Mouse (Mus musculus): Measurements from ENCODE around the gene Myh10. TPM values are rescaled to one million over a fixed set of nuclear protein-coding genes. Genes with fewer than 3 reads are reported as not detected.
"Not testable (repeated sequence)": the region's sequence is repeated elsewhere in the genome, so short reads cannot be mapped to it uniquely, and the experiment has no call there.

The Myh10 gene
- total RNA-seq, 2 experiments from 2014 or later, result 248 to 255 TPM

DNA sequence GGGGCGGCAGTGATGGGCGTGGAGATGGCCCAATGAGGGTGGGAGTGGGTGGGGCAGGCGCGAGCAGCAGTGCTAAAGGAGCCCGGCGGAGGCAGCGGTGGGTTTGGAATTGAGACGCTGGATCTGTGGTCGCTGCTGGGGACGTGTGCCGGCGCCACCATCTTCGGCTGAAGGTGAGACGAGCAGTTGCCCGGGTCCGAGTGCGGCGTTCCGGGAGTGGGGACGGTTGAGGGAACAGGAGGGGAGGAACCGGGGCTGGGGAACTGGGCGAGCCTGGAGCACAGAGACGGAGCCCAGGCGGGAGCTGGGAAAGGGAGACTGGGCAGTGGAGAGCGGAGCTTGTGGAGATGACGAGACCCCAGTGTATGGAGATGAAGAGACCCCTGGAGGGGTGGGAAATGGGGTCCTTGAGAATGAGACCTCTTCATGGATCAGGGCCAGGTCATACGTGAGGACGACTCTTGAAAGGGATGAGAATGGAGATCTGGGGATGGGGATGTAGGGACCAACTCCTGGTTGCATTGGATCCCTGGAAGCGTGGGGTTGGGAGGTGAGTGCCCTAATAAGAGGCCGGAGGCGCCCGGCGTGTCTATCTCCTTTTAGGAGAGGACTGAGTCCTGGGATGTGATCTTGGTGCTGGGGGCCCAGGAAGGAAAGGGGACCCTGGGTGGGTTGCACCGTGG lies 792 bp downstream of the Myh10 start:
- intact Hi-C loops (cut with DNase I), result loop anchor here (5.0 to 10.0 kb wide), 3 partner anchors 110 to 207 kb away; no protein-coding TSS in a partner anchor
- peak; percentile 26 for DNase-seq

DNA sequence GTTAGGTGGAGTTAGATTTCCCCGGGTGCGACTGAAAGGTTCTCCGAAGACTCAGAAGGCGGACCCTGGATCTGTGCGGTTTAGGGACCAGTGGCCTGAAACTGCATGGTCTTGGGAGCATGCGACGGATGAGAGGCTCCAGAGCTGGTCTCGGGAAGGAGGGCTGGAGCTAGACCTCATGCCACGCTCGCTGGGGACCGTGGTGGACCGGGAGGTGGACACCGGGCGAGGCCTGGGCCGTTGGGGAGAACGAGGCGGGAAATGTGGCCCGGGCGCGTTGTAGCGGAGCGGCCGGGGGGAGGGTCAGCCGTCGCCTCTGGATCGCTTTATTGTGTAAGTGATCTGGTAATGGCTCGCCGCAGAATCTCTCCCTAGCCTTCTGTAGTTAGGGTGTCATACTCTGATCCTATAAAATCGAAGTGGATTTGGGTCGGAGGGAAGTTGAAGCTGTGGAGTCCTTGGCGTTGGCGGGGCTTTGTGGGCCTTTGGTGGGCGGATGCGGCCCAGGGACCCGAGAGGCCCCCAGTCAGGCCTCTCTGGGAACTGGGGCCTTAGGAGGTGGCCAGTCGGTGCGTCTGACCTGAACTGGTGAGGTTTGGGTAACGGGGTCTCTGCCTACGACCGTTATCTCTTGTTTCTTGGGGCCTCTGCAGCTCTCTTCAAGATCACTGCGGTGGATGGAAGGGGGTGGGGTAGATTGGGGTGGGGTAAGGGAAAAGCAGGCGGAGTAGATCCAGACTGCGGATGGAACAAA lies 1.5 kb downstream of the Myh10 start:
- peak; percentile 53 for DNase-seq
- intact Hi-C loops (cut with DNase I), result loop anchor here (5.0 to 10.0 kb wide), 3 partner anchors 111 to 208 kb away; no protein-coding TSS in a partner anchor

DNA sequence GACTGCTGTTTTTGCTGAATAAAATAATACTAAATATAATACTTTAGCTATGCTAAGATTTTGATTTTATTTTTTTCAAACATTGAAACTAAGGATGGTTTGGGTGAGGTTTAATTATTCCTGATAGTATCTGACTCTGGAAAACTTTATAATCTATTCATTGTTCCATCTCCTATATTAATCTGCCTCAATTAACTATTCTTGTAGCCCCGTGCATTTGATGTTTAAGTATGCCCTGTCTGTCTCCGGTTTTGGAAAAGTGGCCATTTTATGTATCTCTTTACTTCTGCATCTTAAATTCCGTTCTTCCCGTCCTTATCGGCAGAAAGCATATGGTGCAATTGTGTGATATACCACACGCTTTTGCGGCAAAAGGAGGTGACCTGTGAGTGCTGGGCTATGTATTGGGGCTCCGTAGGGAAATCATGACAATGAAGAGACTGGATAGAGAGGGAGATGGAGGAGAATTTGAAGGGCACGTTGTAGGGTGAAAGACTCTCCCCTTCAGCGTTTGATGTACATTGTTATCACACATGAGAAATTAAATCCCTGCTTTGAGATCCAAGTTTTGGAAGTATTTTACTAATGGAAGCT lies 2.2 kb downstream of the Myh10 start:
- DNase-seq, result no peak
- intact Hi-C loops (cut with DNase I), result loop anchor here (5.0 to 10.0 kb wide), 3 partner anchors 111 to 209 kb away; no protein-coding TSS in a partner anchor

DNA sequence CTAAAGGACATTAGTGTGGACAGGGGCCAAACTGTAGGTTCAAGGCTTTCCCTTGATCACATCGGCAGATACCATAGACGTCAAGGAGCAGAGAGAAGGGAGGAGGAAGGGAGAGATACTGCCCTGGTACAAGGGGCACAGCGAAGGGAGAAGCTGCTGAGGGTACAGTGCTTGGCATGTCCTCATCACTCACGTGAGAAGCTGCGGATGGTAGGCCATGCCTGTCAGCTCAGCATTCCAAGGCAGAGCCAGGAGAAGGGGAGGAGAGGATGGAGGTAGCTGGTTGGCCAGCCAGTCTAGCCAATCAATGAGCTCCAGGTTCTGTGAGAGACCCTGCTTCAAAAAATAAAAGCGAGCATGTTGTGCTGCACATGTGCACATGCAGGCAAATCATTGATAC lies 11.0 kb downstream of the Myh10 start:
- DNase-seq, result no peak
- intact Hi-C loops (cut with DNase I), result no loop called here

DNA sequence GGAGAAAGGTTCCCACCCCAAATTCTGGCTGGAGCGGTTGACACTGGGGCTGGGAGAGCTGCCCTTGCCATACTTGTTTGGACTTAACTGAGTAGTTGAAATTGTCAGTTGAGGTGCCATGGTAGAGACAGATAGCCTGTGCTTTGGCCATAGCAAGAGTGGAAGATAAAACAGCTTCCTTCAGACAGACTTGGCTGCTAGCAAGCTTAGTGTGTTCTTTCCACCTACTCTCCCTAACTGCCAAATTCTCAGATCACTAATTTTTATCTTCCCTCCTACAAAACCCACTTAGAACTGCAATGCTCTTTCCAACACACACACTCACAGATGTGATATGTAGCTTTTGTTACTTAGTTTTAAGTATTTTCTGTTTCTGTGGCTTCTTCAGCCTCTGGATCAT lies 12.0 kb downstream of the Myh10 start:
- intact Hi-C loops (cut with DNase I), result no loop called here
- no peak for DNase-seq

DNA sequence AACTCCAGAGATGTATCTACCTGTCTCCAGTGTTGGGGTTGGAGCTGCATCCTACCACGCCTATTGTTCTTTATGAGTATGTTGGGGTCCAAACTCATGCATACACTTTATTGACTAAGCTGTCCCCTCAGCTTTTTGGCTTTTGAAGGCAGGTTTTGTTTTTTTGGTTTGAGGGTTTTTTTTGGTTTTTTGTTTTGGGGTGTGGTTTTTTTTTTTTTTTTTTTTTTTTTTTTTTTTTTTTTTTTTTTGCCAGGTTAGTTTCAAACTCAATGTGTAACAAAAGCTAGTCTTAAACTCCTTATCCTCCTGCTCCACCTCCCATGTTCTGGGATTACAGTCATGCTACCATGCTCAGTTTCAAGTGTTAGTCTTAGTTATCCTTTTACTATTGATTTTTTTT lies 12.9 kb downstream of the Myh10 start:
- intact Hi-C loops (cut with DNase I), result no loop called here
- no peak for DNase-seq

DNA sequence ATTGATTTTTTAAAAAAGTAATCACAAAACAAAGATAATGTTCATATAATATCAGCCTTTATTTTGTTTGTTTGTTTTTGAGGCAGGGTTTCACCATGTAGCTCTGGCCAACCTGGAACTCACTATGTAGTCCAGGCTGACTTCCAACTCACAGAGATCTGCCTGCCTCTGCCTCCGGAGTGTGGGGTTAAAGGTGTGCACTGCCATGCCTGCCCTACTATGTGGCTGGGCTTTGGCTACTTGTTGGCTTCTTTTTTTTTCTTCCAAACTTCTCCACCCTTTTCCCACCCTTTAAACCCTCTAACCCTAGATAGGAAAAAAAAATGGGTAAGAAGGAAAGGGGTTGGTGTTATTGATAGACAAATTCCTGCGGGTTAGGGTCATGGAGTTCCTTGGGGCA lies 13.5 kb downstream of the Myh10 start:
- intact Hi-C loops (cut with DNase I), result no loop called here
- DNase-seq, result no peak

DNA sequence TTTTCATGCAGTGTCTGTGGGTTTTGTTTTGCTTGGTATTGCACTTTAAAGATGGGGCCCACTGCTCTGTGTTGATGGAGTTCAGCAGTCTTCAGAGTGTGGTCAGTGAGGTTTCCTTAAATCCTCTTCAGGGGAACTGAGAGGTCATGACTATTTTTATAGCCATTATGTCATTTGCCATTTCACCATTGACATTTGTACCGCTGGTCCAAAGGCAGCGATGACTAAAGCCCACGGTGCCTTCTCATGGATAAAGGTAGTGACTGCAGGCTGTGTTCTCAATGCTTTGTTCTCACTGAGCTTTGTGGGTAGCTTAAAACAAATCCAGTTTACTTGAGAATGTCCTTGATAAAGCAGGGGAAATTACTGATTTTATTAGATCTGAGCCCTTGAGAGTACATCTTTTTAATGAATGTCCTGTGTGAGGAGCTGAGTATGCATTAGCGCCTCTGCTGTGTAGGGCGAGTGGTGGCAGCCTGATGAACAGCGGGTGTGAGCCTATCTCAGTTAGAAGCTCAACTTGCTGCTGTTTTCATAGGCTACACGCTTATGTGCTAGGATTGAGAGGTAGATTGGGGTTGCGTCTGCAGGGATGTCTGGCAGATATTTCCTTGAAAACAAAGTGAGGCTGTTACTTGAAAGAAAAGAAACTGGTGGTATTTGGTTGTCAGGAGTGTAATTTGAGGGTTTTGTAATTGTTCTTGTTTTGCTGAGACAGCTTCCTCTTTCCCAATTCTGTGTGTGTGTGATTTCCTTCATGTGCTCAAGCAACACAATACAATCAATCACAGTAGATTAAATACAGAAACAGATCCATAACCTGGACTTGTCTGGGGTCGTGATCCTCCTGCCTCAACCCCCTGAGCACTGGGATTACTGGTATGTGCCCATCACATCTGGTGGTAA lies 15.4 kb downstream of the Myh10 start:
- DNase-seq, result no peak
- intact Hi-C loops (cut with DNase I), result no loop called here

DNA sequence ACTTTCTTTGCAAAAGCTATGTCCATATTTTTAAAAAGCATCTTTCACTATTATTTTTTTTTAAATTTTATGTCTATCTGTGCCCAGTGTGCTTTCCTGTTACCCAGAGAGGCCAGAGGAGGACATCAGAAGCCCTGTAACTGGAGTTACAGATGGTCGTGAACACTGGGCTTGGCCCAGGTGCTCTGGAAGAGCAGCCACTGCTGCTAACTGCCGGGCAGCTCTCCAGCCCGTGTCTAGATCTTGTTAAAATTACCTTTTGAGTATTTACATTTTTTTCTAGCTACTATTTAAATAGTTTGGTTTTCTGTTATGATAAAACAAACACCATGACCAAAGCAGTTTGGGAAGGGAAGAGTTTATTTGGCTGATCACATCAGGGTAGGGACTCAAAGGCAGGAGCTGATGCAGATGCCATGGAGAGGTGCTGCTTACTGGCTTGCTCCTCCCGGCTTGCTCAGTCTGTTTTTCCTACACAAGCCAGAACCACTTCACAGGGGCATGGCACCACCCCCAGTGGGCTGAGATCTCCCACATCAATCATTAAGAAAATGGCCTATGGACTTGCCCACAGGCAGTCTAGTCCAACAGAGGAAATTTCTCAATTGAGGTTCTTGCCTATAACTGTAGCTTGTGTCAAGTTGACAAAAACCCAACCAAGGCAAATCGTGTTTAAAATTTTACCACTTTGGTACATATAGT lies 16.7 kb downstream of the Myh10 start:
- no peak for DNase-seq
- intact Hi-C loops (cut with DNase I), result no loop called here

DNA sequence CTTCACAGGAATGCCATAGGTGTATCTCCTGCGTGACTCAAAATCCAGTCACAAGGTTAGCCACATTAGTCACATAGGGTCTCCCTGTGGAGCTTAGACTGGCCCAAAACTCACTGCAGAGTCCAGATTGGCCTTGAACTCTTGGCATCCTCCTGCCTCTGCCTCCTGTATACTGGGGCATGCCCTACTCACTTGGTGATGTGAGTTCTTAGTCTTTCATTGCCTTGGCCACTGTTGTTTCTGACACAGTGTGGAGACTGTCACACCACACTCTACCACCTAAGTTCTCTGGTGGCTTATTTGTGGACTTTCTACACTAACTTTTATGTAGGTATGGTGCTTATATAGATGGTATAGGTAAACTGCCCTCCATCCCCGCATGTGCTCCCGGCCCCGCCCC lies 24.8 kb downstream of the Myh10 start:
- DNase-seq, result no peak
- intact Hi-C loops (cut with DNase I), result no loop called here

DNA sequence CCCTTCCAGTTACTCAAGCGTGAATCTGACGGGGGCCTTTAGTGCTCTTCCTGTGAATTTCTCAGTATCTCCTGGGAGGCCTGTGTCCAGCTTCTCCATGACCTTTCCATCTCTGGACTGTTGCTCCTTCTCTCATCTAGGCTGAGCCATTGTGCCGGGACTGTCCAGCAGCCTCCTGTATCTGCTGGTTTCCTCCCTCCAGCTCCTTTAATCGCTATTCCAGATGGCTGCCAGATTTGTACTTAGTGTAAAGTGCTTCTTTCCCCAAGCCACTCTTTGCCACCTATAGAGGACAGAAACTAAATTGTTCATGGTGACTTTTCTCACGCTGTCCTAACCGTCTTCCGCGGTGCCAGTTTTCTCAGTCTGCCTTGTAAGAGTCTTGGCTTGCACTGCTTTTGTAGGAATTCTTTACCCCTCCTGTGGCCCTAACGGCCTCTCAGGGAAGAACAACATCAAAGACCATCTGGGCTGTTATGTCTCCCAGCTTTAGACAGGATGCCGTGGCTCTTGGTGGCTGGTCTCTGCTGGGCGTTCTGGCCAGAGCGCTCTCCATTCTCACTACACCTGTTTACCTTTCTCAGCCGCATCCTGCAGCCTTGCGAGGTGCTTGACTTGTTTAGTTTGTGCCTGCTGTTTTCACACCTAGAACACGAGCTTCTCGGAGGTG lies 25.9 kb downstream of the Myh10 start:
- intact Hi-C loops (cut with DNase I), result no loop called here
- DNase-seq, result no peak

DNA sequence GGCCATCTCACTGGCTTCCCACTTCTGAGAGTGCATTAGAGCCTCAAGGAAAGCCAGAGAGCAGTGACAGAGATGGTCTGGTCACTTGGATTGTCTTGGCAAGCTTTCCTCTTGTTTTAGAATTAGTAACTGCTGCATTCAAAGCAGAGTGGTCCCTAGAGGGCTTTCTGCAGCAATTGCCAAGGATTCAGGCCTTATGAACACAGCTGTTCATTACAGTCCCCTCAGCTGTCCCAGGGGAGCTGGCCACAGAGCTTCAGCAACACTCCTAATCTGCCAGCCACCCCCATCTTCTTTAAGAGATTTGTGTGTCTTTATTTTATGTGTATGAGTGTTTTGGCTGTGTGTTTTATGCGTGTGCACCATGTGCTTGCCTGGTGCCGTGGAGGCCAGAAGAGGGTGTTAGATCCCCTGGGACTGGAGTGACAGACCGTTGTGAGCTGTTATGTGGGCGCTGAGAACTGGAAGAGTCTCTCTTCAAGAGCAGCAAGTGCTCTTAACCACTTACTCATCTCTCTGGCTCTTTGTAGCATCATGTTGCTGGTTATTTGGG lies 27.8 kb downstream of the Myh10 start:
- DNase-seq, result peak; percentile 74
- intact Hi-C loops (cut with DNase I), result no loop called here

DNA sequence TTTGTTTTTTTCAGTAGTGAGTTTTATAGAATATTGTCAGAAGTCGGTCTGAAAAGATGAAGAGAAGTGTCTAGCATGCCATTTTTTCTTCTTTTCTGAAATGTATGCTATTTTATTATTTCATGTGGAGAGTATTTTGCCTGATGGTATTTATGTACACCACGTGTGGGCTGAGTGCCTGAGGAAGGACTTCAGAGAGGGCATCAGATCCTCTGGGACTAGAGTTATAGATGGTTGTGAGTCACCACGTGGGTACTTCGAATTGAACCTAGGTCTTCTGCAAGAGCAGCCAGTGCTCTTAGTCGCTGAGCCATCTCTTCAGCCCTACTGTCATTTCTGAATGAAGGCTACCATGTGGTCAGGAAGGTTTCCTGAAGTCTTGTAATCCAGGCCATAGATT lies 28.4 kb downstream of the Myh10 start:
- intact Hi-C loops (cut with DNase I), result no loop called here
- no peak for DNase-seq

DNA sequence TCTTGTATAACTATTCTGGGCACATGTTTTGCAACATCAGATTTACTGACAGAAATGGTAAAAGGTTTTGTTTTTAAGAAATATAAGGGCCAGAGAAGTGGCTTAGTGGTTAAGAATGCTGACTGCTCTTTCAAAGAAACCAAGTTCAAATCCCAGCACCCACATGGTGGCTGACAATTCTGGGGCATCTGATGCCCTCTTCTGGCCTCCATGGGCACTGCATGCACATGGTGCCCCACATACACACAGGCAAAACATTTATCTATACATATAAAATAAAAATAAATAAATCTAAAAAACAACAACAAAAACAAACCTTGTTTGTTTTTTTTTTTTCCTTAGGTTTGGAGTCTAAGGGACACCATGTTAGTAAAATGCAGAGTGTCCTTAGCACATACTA lies 32.8 kb downstream of the Myh10 start:
- intact Hi-C loops (cut with DNase I), result no loop called here

DNA sequence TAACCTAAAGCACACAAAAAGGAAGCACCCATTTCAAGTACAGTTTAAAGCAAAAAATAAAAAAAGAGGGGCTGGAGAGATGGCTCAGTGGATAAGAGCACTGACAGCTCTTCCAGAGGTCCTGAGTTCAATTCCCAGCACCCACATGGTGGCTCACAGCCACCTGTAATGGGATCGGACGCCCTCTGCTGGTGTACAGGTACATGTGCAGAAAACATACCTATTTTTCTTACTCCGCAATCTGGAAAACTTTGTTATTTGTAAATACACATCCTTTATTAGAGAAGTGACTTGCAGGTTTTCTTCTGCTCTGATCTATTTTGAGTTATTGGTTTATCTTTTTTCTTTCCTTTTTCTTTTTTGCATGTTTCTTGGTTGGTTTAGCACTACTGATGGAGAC lies 37.3 kb downstream of the Myh10 start:
- intact Hi-C loops (cut with DNase I), result no loop called here
- no peak for DNase-seq

More for the DNA sequence above, 32.8 kb downstream of the Myh10 start:
- peak; percentile 20 for DNase-seq

DNA sequence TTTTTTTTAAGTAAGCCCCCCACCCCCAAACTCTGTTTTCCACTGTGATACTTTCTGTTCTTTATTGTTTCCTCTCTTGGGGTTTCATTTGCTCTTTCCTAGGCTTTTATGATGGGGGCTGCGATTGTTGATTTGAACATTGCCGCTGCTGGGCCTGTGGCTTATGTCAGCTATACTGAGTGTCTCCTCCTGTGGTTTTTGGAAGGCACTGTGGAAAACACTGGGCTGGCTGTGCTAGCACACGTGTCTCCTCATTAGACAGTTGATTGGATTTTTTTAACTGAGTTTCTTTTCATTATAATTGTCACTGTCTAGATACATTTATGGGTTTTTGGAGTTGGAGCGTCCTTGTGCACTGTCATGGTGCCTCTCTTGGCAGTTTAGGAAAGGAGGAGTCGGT lies 39.4 kb downstream of the Myh10 start:
- intact Hi-C loops (cut with DNase I), result no loop called here
- DNase-seq, result no peak

DNA sequence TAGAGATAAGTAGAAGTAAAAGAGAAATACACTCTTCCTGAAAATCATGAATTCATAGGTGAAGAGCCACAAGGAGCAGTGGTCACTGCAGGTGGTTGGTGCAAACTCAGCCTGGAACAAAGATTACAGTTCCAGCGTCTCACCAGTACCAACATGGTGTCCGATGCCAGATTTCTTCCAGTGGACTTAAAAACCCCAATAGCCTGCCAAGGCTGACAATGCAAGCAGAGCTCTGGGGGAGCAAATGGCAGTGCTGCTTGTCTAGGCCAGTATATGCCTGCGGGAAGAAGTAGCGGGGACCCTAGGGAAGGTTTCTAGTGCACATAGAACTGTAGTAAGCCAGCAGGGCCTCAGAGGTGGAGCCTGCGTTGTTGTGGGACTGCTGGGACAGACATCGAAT lies 40.7 kb downstream of the Myh10 start:
- peak; percentile 29 for DNase-seq
- intact Hi-C loops (cut with DNase I), result no loop called here

DNA sequence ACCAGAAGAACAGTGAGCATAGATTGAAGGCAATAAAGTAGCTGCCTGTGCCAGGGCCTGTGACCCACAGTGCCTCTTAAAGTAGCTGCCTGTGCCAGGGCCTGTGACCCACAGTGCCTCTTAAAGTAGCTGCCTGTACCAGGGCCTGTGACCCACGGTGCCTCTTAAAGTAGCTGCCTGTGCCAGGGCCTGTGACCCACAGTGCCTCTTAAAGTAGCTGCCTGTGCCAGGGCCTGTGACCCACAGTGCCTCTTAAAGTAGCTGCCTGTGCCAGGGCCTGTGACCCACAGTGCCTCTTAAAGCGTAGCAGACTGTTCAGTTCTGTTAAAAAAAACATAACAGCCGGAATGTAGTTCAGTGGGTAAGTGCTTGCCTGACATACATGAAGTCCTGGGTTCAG lies 42.0 kb downstream of the Myh10 start:
- DNase-seq; intact Hi-C loops (cut with DNase I): not testable (repeated sequence)

DNA sequence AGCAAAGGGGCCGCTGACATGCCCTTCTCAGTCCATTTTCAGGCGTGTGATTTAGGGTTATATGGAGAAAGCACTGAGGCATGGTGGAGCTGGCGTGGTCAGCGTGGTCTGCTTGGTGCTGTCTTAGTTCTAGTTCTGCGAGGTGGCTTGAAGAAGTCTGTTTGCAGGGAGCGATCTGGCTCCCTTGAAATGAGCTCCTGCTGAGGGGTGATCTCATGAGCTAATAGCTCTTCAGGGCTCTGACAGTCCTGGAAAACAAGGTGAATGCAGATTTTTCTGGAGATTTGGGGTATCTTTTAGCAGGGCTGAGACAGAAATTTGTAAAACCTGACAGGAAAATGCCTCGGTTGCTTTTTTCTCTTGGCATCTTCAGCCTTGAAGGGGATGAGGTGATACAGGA lies 48.1 kb downstream of the Myh10 start:
- intact Hi-C loops (cut with DNase I), result no loop called here
- no peak for DNase-seq

All from left cerebral cortex, postnatal 4 days (tissue).